Mouse (Mus musculus): ENCODE data around the gene Fbxo40. TPM values are rescaled to one million over a fixed set of nuclear protein-coding genes. Genes with fewer than 3 reads are reported as not detected.

Fbxo40 gene
- polyA plus RNA-seq, 1 experiment from 2014 or later: 0.12 TPM

- ATAC-seq: no peak
- DNase-seq (ENCODE audit: low spot score): no peak
- no peak overlapping the region for H3K4me2 ChIP-seq (replicated peaks; ENCODE audit: low read depth, low read length)
- TF ChIP-seq EP300 (IDR thresholded peaks at IDR 0.05) (no peak), CTCF (IDR thresholded peaks at IDR 0.05) (no peak)
- no peak overlapping the region for H3K4me3 ChIP-seq (ENCODE audit: low read depth, low read length)
- no peaks in the 10 kb centered on the region for H3K9me3 ChIP-seq (ENCODE audit: low read length)
- no peaks in the 10 kb centered on the region for H3K36me3 ChIP-seq (ENCODE audit: insufficient read depth, low read length)
- H3K9ac ChIP-seq (replicated peaks; ENCODE audit: low read depth): no peak overlapping the region
- no peaks in the 10 kb centered on the region for H3K27me3 ChIP-seq (replicated peaks; ENCODE audit: insufficient read depth, low read length)
- H3K4me1 ChIP-seq (ENCODE audit: insufficient read depth, low read depth, low read length): no peaks in the 10 kb centered on the region
- no peak overlapping the region for H3K27ac ChIP-seq (ENCODE audit: low read length)
Observed at GRCm38 (mm10) chr16:36988066-36988465, 2.2 kb downstream of the Fbxo40 start.

- no peaks in the 10 kb centered on the region for H3K4me1 ChIP-seq (ENCODE audit: insufficient read depth, low read depth, low read length)
- no peak overlapping the region for H3K4me3 ChIP-seq (ENCODE audit: low read depth, low read length)
- H3K4me2 ChIP-seq (replicated peaks; ENCODE audit: low read depth, low read length): no peak overlapping the region
- no peak for DNase-seq (ENCODE audit: low spot score)
- no peak overlapping the region for H3K27ac ChIP-seq (ENCODE audit: low read length)
- H3K9me3 ChIP-seq (ENCODE audit: low read length): no peaks in the 10 kb centered on the region
- no peaks in the 10 kb centered on the region for H3K27me3 ChIP-seq (replicated peaks; ENCODE audit: insufficient read depth, low read length)
- no peaks in the 10 kb centered on the region for H3K36me3 ChIP-seq (ENCODE audit: insufficient read depth, low read length)
- no peak overlapping the region for H3K9ac ChIP-seq (replicated peaks; ENCODE audit: low read depth)
- no peak for ATAC-seq
- WGBS: 74% methylated on average over 2 of the region's 2 CpGs
- no peak for TF ChIP-seq EP300 (IDR thresholded peaks at IDR 0.05)
- no peak for TF ChIP-seq CTCF (IDR thresholded peaks at IDR 0.05)
Observed at GRCm38 (mm10) chr16:36987399-36987798, 2.9 kb downstream of the Fbxo40 start.

- Histone ChIP-seq H3K4me2 (replicated peaks; ENCODE audit: low read depth, low read length) (no peak overlapping the region), H3K36me3 (ENCODE audit: insufficient read depth, low read length) (no peaks in the 10 kb centered on the region), H3K4me3 (ENCODE audit: low read depth, low read length) (no peak overlapping the region), H3K27me3 (replicated peaks; ENCODE audit: insufficient read depth, low read length) (no peaks in the 10 kb centered on the region), H3K9ac (replicated peaks; ENCODE audit: low read depth) (no peak overlapping the region), H3K9me3 (ENCODE audit: low read length) (no peaks in the 10 kb centered on the region), H3K27ac (ENCODE audit: low read length) (no peak overlapping the region), H3K4me1 (ENCODE audit: insufficient read depth, low read depth, low read length) (no peaks in the 10 kb centered on the region)
- WGBS: 57% methylated on average over 5 of the region's 5 CpGs
- ATAC-seq (0 out of 2 replicates have a peak, but pooled peaks have one; percentile 12), DNase-seq (ENCODE audit: low spot score) (no peak)
- no peak for TF ChIP-seq EP300 (IDR thresholded peaks at IDR 0.05)
- TF ChIP-seq CTCF (IDR thresholded peaks at IDR 0.05): no peak
Observed at GRCm38 (mm10) chr16:36985636-36986042, 4.6 kb downstream of the Fbxo40 start.

GRCm38 (mm10) chr16:36983796-36984195 lies 6.5 kb downstream of the Fbxo40 start:
- TF ChIP-seq EP300 (IDR thresholded peaks at IDR 0.05) (no peak), CTCF (IDR thresholded peaks at IDR 0.05) (no peak)
- Histone ChIP-seq H3K27ac (ENCODE audit: low read length) (no peak overlapping the region), H3K4me1 (ENCODE audit: insufficient read depth, low read depth, low read length) (no peaks in the 10 kb centered on the region), H3K9ac (replicated peaks; ENCODE audit: low read depth) (no peak overlapping the region), H3K4me2 (replicated peaks; ENCODE audit: low read depth, low read length) (no peak overlapping the region), H3K27me3 (replicated peaks; ENCODE audit: insufficient read depth, low read length) (no peaks in the 10 kb centered on the region), H3K36me3 (ENCODE audit: insufficient read depth, low read length) (no peaks in the 10 kb centered on the region), H3K4me3 (ENCODE audit: low read depth, low read length) (no peak overlapping the region), H3K9me3 (ENCODE audit: low read length) (no peaks in the 10 kb centered on the region)
- WGBS: 63% methylated on average over 1 of the region's 1 CpGs
- no peak for ATAC-seq
- no peak for DNase-seq (ENCODE audit: low spot score)

GRCm38 (mm10) chr16:36979127-36979526 lies 11.1 kb downstream of the Fbxo40 start:
- Histone ChIP-seq H3K9me3 (ENCODE audit: low read length) (no peaks in the 10 kb centered on the region), H3K27ac (ENCODE audit: low read length) (no peak overlapping the region), H3K36me3 (ENCODE audit: insufficient read depth, low read length) (no peaks in the 10 kb centered on the region), H3K4me3 (ENCODE audit: low read depth, low read length) (no peak overlapping the region), H3K9ac (replicated peaks; ENCODE audit: low read depth) (no peak overlapping the region), H3K4me2 (replicated peaks; ENCODE audit: low read depth, low read length) (no peak overlapping the region), H3K27me3 (replicated peaks; ENCODE audit: insufficient read depth, low read length) (no peaks in the 10 kb centered on the region), H3K4me1 (ENCODE audit: insufficient read depth, low read depth, low read length) (no peaks in the 10 kb centered on the region)
- ATAC-seq: no peak
- 100% methylated on average over 2 of the region's 2 CpGs for WGBS
- TF ChIP-seq EP300 (IDR thresholded peaks at IDR 0.05): no peak
- TF ChIP-seq CTCF (IDR thresholded peaks at IDR 0.05): no peak
- no peak for DNase-seq (ENCODE audit: low spot score)

GRCm38 (mm10) chr16:36963415-36963814 lies 26.9 kb downstream of the Fbxo40 start:
- WGBS: 74% methylated on average over 4 of the region's 4 CpGs
- no peak overlapping the region for H3K4me2 ChIP-seq (replicated peaks; ENCODE audit: low read depth, low read length)
- no peak for ATAC-seq

GRCm38 (mm10) chr16:36955106-36955505 lies 35.2 kb downstream of the Fbxo40 start:
- WGBS: 79% methylated on average over 11 of the region's 11 CpGs
- TF ChIP-seq EP300 (IDR thresholded peaks at IDR 0.05) (no peak), CTCF (IDR thresholded peaks at IDR 0.05) (no peak)

More at GRCm38 (mm10) chr16:36963415-36963814, 26.9 kb downstream of the Fbxo40 start:
- Histone ChIP-seq H3K4me1 (ENCODE audit: insufficient read depth, low read depth, low read length) (no peaks in the 10 kb centered on the region), H3K27ac (ENCODE audit: low read length) (no peak overlapping the region), H3K9me3 (ENCODE audit: low read length) (no peaks in the 10 kb centered on the region), H3K36me3 (ENCODE audit: insufficient read depth, low read length) (no peaks in the 10 kb centered on the region), H3K4me3 (ENCODE audit: low read depth, low read length) (no peak overlapping the region), H3K9ac (replicated peaks; ENCODE audit: low read depth) (no peak overlapping the region), H3K27me3 (replicated peaks; ENCODE audit: insufficient read depth, low read length) (no peaks in the 10 kb centered on the region)
- no peak for DNase-seq (ENCODE audit: low spot score)
- no peak for TF ChIP-seq CTCF (IDR thresholded peaks at IDR 0.05)
- no peak for TF ChIP-seq EP300 (IDR thresholded peaks at IDR 0.05)

More at GRCm38 (mm10) chr16:36955106-36955505, 35.2 kb downstream of the Fbxo40 start:
- no peak overlapping the region for H3K9ac ChIP-seq (replicated peaks; ENCODE audit: low read depth)
- H3K4me2 ChIP-seq (replicated peaks; ENCODE audit: low read depth, low read length): no peak overlapping the region
- DNase-seq (ENCODE audit: low spot score) (no peak), ATAC-seq (no peak)
- H3K27me3 ChIP-seq (replicated peaks; ENCODE audit: insufficient read depth, low read length): no peaks in the 10 kb centered on the region
- H3K4me3 ChIP-seq (ENCODE audit: low read depth, low read length): no peak overlapping the region
- H3K4me1 ChIP-seq (ENCODE audit: insufficient read depth, low read depth, low read length): no peaks in the 10 kb centered on the region
- H3K9me3 ChIP-seq (ENCODE audit: low read length): no peaks in the 10 kb centered on the region
- no peaks in the 10 kb centered on the region for H3K36me3 ChIP-seq (ENCODE audit: insufficient read depth, low read length)
- no peak overlapping the region for H3K27ac ChIP-seq (ENCODE audit: low read length)
